Mouse (Mus musculus) small intestine, adult 2 months (tissue): ENCODE measurements around the gene Inpp5a.

Source experiments
- CTCF ChIP-seq: fragments of 200-500 bp; IDR thresholded peaks from 2 replicates; pipeline ENCODE4 v1.5.1; 2012; ENCODE audit warnings: low read depth, mild to moderate bottlenecking, control low read depth, inconsistent platforms, low read length, moderate library complexity, mixed read lengths; ENCODE audit not compliant: insufficient replicate concordance, insufficient read length; ENCODE audit errors: extremely low read depth
- POLR2A ChIP-seq: fragments of 200-500 bp; IDR thresholded peaks from 2 replicates; pipeline ENCODE4 v1.6.1; 2012; ENCODE audit warnings: low read depth, mild to moderate bottlenecking, control low read depth, inconsistent platforms, low read length, moderate library complexity

DNA sequence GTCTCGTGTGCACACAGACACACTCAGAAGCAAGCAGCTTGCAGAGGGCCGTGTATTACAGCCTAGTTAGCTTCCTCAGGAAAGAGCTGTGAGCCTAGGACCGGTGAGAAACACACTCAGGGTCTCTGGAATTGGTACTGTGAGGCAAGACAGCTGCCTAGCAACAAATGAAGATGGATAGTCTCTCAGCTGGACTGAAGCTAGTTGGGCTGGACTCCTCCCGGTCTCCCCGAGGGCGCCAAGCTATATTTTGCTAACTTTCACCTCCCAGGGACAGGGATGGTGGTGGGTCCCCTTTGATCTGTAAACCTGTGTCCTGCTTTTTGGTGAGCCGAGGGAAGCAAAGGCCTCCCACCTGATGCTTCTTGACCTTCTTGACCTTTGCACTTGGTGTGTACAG, 41.9 kb upstream of the Inpp5a start:
- no peak for TF ChIP-seq POLR2A
- TF ChIP-seq CTCF, result no peak
